Mouse (Mus musculus) embryo, embryonic 9.5 days (tissue): Measurements from ENCODE around the gene Ggta1.

Experiments used
- DNase-seq: peaks from one replicate; pipeline ENCODE4 v3.0.0-alpha.2; 2017; ENCODE audit errors: extremely low spot score

Gene Ggta1

GRCm38 (mm10) chr2:35440480-35440879 lies 22.6 kb downstream of the Ggta1 start:
- DNase-seq: no peak

GRCm38 (mm10) chr2:35437796-35438195 lies 25.2 kb downstream of the Ggta1 start:
- DNase-seq: no peak

- no peak for DNase-seq
Observed at GRCm38 (mm10) chr2:35434576-35435123, 28.4 kb downstream of the Ggta1 start.

GRCm38 (mm10) chr2:35433428-35433827 lies 29.6 kb downstream of the Ggta1 start:
- DNase-seq: no peak

GRCm38 (mm10) chr2:35432472-35432871 lies 30.6 kb downstream of the Ggta1 start:
- peak; percentile 25 for DNase-seq

- DNase-seq: no peak
Observed at GRCm38 (mm10) chr2:35432011-35432410, 31.0 kb downstream of the Ggta1 start.

- no peak for DNase-seq
Observed at GRCm38 (mm10) chr2:35430806-35431205, 32.2 kb downstream of the Ggta1 start.

- DNase-seq: no peak
Observed at GRCm38 (mm10) chr2:35428615-35429300, 34.3 kb downstream of the Ggta1 start.

GRCm38 (mm10) chr2:35427559-35427958 lies 35.5 kb downstream of the Ggta1 start:
- peak; percentile 32 for DNase-seq

- DNase-seq: no peak
Observed at GRCm38 (mm10) chr2:35423711-35424339, 39.2 kb downstream of the Ggta1 start.

GRCm38 (mm10) chr2:35422384-35422783 lies 40.6 kb downstream of the Ggta1 start:
- DNase-seq: no peak

- no peak for DNase-seq
Observed at GRCm38 (mm10) chr2:35420681-35421080, 42.4 kb downstream of the Ggta1 start.

GRCm38 (mm10) chr2:35419671-35420070 lies 43.4 kb downstream of the Ggta1 start:
- no peak for DNase-seq

GRCm38 (mm10) chr2:35419243-35419642 lies 43.8 kb downstream of the Ggta1 start:
- DNase-seq: no peak

- no peak for DNase-seq
Observed at GRCm38 (mm10) chr2:35417231-35417630, 45.8 kb downstream of the Ggta1 start.

GRCm38 (mm10) chr2:35416473-35416872 lies 46.6 kb downstream of the Ggta1 start:
- no peak for DNase-seq

GRCm38 (mm10) chr2:35412810-35413209 lies 50.2 kb downstream of the Ggta1 start:
- no peak for DNase-seq

- DNase-seq: no peak
Observed at GRCm38 (mm10) chr2:35412246-35412645, 50.8 kb downstream of the Ggta1 start.

GRCm38 (mm10) chr2:35411640-35412190 lies 51.3 kb downstream of the Ggta1 start:
- DNase-seq: no peak

- DNase-seq: no peak
Observed at GRCm38 (mm10) chr2:35409466-35409865, 53.6 kb downstream of the Ggta1 start.

- no peak for DNase-seq
Observed at GRCm38 (mm10) chr2:35408409-35409110, 54.5 kb downstream of the Ggta1 start.

- no peak for DNase-seq
Observed at GRCm38 (mm10) chr2:35407878-35408277, 55.2 kb downstream of the Ggta1 start.
